Mouse (Mus musculus) thymus, postnatal 14 days (tissue): ENCODE measurements around the gene Clic5.
"Not testable (repeated sequence)": the region's sequence is repeated elsewhere in the genome, so short reads cannot be mapped to it uniquely, and the experiment has no call there.

Experiments used
- DNase-seq: peaks from one replicate; pipeline ENCODE4 v3.0.0; 2021

Clic5 gene

DNA sequence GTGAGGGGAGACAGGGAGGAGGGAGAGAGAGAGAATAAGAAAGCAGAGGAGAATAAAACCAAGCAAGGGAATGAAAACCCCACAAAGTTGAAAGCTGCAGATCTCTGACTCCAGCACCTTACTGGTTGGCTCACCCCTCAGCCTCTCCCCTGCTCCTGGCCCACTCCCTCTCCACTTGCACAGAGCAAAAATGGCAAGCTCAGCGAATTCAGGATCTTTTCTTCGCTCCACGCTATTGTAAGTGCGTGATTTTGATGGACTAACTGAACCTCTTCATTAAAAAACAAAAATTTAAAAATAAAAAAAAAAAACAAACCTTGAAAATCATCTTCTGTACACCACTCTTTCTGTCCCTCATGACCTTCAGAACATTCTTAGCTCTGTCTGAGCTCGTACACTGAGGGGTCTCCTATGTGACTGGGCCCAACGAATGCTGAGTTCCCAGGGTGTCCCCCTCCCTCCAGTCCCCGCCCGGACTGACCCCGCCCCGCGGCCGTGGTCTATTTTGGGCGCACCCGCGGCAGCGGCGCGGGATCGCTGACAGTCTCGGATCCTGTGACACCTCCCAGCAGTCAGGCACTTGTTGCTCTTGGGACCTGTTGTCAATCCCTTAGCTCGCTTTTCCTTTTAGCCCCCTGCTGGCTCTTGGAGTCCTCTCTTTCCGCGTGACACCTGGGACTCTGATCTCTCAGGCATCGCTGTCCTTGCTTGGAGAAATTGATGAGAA, at the start of gene Clic5:
TSS of gene Clic5 (plus strand) at position 543 of the 727 bp plus-strand sequence.
- DNase-seq: peak; percentile 51

GRCm38 (mm10) chr17:44145806-44146205, 42.6 kb upstream of the Clic5 start:
- DNase-seq: no peak

GRCm38 (mm10) chr17:44148109-44148846, 40.1 kb upstream of the Clic5 start:
- DNase-seq: no peak

DNA sequence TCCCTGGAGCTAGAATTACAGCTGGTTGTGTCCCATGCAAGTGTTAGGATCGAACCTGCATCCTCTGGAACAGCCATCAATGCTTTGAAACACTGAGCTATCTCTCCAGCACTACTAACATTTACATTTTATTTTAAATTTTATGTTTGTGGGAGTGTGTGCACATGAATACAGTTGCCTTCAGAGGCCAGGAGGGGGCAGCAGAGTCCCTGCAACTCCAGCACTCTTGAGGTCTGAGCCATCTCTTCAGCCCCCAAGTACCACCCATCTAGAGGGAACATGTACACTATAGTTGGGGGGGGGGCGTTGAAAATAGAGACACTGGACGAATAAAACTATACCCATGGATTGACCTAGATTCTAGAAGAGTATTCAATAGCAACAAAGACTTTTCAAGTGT, 37.3 kb upstream of the Clic5 start:
- peak; percentile 59 for DNase-seq

DNA sequence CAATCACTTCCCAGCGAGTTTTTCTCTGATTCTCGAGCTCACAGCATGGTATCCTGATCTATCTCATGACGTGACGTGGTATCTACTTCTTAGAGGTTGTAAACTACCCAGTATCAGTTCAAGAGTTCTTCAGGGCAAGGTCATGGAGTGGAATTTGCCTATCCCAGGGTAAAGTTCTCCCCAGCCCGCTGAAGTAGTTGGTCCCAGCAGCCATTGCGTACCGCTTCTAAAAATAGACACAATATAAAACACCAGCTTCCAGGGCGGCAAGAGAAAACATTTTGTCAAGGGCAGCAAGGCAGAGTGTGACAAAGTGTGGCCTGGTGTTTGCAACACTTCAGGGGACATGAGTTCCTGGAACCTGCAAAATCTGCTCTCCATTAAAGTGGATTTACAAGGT, 36.5 kb upstream of the Clic5 start:
- no peak for DNase-seq

- DNase-seq: no peak
These were observed 34.5 kb upstream of the Clic5 start for GRCm38 (mm10) chr17:44153871-44154270.

DNA sequence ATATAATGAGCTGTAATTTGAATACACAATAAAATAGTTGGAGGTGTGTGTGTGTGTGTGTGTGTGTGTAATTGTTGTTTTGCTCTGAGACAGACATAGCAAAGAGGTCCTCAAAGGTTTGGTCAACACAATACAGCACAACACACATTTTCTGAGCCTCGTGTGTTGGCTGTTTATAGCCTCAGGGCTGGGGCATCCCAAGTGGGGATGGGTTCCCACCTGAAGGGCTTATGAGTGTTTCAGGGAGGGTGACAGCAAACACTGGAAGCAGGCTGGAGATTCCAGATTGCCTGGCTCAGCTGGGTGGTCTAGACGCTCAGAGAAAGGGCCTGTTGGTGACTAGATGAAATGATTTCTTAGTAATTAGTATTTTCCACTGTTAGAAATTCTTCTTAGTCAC, 33.2 kb upstream of the Clic5 start:
- DNase-seq: no peak

- DNase-seq: no peak
These were observed 30.2 kb upstream of the Clic5 start for GRCm38 (mm10) chr17:44158186-44158585.

DNA sequence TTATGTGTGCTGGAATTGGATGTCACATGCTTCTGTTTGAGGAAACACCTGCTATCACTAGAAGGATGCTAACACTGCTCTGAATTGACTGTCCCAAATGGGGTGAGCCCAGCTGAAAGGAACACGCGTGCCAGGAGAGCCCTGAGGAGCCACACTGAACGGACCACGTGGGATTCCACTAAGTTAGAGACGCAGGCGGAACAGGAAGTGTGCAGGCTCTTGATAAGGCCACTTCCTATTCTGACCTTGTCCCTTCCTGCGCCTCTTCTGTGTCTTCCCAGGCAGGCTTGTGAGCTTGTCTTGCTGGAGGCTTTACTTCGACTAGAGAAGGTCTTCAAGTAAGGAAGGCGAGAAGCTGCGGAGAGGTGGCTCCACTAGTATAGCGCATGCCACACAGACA, 27.9 kb upstream of the Clic5 start:
- no peak for DNase-seq

DNA sequence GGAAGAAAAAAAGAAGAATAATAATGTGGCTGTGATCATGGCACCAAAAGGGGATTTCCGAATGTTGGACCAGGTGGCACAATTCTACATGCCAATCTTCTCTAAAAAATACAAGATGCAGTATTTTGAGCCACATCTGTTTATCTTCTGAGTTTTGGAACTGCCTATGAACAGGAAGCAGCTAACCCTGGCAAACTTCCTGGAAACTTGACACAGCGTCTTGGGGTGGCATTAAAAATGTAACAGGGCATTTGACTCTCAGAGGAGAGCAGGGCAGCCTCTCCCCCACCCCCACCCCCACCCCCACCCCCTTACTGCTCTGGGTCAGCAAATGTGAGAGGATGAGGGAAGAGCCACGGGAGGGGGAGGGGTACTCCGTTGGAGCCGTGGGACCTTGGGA, 25.9 kb upstream of the Clic5 start:
- DNase-seq: no peak

DNA sequence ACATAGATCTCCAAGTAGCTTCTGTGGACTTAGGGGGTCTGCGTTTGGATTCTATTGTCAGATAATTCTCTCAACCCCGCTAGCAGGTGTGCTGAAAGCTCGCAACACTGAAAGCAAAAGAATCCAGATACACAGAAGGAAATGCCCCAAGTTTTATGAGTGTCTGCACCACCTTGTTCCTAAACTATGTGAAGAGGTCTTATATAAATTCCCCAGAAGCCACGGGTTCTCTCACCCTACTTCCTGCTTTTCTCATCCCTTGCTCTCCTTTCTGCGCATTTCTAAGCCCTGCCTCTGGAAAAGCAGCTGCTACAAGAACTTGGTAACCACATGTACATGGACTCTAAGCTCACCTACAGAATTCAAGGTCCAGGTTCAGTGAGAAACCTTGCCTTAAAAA, 25.4 kb upstream of the Clic5 start:
- DNase-seq: no peak

DNA sequence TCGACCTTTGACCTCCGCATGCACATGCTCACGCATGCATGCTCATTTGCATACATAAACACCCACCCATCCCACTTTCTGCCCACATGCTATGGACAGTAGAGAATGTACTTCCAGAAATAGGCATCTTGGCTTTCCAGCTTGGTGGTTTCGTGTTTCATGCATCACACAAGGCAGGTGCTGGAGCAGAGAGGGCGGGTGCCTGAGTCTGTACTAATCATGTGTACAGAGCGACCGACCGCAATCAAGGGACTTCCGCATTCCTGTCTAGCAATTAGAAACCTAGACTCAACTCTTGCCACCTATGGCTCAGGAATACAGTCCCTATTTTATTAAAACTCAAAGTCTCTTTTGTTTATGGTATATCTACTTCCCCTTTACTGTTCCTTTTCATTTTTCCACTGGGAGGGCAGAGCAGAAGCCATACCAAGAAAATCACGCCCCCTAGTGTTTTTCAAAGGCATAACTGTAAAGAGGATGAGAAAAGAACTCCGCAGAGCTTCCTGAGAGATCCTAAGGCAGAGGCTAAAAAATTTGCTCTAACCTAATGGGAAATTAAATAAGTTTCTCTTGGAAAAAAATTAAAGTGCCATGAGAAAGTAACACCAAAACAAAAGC, 22.5 kb upstream of the Clic5 start:
- DNase-seq: no peak

DNA sequence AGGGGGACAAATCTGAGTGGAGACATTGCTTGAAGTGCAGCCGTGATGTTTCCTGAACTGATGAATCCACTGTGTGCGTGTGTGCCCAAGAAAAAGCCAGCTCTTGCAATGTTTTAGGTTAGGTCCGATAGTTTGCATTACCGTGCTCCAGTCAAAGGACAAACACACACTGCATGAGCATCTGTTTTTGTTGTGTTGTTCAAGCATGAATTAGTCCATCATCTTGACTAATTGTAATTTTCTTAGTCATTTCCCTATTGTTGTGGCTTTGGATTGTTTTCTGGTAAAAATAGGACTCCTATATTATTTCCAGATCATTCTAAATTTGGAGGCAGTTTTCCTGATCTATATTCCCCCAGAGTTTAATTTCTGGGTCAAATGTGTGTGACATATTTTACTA, 18.7 kb upstream of the Clic5 start:
- DNase-seq: no peak

DNA sequence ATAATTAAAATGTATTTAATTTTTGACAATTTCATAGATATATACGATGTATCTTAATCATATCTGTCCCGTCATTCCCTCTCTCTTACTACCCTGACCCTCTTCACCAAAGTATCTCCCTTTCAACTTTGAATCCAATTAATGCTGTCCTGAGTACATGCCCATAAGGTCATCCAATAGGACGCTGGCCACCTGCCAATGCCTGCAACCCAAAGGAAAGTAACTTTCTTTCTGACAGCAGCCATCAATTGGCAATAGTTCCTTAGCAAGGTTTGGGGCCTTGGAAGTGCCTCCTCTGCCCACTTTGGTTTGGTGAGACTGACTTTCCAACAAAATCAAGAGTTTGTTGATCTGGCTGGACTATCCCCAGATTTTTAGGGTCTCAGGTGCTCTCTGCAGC, 18.1 kb upstream of the Clic5 start:
- no peak for DNase-seq

GRCm38 (mm10) chr17:44171930-44172329, 16.5 kb upstream of the Clic5 start:
- no peak for DNase-seq

GRCm38 (mm10) chr17:44173341-44173740, 15.0 kb upstream of the Clic5 start:
- no peak for DNase-seq

DNA sequence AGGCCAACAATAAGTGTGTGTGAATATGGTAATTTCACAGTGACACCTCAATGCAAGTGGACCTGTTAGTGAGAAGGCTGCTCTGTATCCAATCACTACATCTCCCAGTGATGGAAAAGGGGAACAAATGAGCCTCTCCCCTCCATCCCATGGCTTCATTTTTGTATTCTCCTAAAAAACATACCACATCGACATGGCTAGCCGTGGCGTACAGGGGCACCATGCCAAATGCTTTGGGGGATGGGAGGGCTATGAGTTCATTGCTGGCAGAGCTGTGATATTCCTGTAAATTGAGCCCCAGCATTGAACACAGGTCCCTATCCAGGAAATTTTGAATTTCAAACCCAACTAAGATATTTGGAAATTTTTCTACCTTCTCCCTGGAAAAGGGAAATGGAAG, 11.1 kb upstream of the Clic5 start:
- DNase-seq: no peak

- DNase-seq: no peak
These were observed 7.0 kb upstream of the Clic5 start for GRCm38 (mm10) chr17:44181346-44181745.

- DNase-seq: no peak
These were observed 1.5 kb upstream of the Clic5 start for GRCm38 (mm10) chr17:44186871-44187270.

DNA sequence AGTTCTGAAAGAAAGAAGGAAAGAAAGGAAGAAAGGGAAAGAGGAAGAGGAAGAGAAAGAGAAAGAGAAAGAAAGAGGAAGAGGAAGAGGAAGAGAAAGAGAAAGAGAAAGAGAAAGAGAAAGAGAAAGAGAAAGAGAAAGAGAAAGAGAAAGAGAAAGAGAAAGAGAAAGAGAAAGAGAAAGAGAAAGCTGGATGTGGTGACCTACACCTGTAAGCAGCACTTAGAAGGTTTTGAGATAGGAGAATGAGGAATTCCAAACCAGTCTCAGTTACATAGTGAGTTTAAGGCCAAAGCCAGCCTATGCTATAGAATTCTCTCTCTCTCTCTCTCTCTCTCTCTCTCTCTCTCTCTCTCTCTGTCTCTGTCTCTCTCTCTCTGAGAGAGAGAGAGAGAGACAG, 847 bp upstream of the Clic5 start:
- DNase-seq: not testable (repeated sequence)

DNA sequence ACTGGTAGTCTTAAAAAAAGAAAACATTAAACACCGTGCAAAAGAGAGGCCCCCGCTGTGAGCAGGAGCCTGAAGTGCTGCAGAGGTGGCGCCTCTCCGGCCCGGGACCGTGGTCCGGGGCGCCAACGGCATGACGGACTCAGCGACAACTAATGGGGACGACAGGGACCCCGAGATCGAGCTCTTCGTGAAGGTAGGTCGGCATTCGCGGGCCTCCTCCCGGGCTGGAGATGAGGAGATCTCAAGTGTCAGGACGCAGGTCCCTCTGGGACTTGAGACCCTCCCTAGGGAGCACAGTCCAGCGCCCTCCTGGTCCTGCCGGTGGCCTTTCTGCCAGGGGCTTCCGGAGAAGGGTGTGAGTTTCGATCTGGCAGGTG, 373 bp downstream of the Clic5 start:
- DNase-seq: no peak

DNA sequence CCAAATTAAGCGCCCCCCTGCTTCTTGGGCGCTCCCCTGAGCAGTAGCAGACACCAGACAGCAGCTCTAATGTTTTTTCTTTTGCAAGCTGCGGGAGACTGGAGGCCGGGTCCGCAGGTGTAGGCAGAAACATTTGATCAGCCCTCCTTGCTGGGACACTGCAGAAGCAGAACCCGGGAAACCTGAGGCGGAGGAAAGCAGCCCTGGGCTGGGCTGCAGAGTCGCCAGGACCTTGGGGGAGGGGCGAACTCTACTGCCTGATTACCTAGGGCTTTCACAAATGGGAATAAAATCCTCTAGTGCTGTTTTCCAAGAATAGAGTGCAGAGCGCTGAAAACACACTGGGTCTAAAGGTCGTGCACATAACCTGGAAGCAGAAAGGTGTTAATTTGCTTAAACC, 1.3 kb downstream of the Clic5 start:
- DNase-seq: no peak

DNA sequence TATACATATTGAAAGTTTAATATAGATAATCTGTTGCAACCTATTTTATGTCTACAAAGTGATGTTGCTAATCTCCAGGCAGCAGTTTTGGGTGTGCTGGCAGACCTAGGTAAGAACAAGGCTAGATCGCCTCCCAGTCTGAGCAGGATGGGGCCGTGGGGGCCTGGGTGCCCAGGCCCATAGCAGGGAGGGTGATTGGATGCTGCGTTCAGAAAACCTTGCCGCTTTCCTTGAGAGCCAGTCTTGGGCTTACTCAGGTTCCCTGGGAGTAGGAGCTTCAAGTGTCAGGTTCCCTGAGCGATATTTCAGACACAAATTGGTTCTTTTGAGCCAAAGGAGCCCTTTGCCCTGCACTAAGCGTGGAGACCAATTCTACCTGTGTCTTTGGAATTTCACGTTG, 1.9 kb downstream of the Clic5 start:
- DNase-seq: no peak

DNA sequence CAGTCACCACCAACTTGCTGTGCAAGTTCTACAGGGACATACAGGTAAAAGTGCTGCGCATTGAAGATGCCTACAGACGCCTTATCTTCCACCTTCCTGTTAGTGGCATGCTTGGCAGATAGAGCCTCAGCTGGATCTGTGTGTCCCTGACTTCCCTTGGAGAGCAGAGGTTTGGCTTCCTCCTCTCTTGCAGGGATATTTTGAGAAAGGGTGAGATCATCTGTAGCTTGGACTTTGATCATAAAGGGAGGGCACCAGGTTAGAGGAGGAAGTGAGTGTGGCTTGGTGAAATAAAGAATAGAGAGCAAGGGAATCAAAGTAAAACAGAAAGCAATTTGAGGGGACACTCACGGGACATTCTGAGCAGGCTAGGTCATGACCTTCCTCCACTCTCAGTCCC, 4.6 kb downstream of the Clic5 start:
- no peak for DNase-seq
